Mouse (Mus musculus) layer of hippocampus, adult 11-12 months (tissue): ENCODE measurements around the gene Rsad1.

ENCODE experiments used
- DNase-seq: peaks from one replicate; pipeline ENCODE4 v3.0.0; 2022; ENCODE audit warnings: low spot score

Rsad1 gene

GRCm38 (mm10) chr11:94548041-94548784 is 842 bp downstream of the Rsad1 start:
- peak; percentile 67 for DNase-seq

- DNase-seq, result no peak
Observed at GRCm38 (mm10) chr11:94547271-94547670, 1.8 kb downstream of the Rsad1 start.

- no peak for DNase-seq
Observed at GRCm38 (mm10) chr11:94546381-94546780, 2.7 kb downstream of the Rsad1 start.

GRCm38 (mm10) chr11:94544422-94544821 is 4.6 kb downstream of the Rsad1 start:
- DNase-seq, result no peak

GRCm38 (mm10) chr11:94543932-94544331 is 5.1 kb downstream of the Rsad1 start:
- peak; percentile 96 for DNase-seq

DNA sequence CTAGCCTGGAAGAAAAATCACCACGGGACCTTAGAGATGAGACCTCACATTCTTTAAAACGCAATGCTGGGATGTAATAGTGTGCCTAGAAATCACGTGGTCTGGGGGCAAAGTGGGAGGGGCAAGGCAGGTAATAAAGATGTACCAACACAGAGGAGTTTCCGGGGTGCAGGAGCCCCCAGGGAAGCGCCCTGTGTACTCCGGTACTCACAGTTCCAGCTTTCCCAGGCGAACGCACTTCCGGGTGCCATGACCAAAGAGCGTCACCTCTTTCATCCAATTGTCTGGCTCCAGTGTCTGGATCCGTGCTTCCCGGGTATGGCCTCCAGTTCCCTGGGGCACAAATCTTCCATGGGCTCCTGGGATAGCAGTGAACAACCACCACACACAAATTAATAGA is 5.7 kb downstream of the Rsad1 start:
- no peak for DNase-seq

- no peak for DNase-seq
Observed at GRCm38 (mm10) chr11:94542400-94542799, 6.7 kb downstream of the Rsad1 start.

- DNase-seq, result no peak
Observed at GRCm38 (mm10) chr11:94539761-94540160, 9.3 kb downstream of the Rsad1 start.

GRCm38 (mm10) chr11:94538733-94539292 is 10.2 kb downstream of the Rsad1 start:
- DNase-seq, result no peak

DNA sequence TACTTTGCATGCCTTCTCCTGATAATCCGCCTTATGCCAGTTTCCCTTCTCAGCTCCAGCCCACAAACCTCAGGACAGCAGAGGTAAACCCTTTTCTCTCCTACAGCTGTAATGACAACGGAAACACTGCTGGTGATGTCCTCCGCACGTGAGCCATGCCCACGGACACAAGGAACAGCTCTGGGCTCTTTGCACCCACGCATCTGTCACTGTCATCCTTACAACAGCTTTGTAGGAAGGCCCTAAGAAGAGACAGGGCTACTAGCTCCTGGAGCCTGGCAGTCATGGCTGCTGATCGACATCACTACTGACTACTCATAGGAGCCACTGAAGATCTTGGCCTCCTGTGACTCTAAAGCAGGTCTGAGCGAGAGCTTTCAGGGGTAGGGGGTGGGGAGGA is 15.9 kb downstream of the Rsad1 start:
- DNase-seq, result no peak

DNA sequence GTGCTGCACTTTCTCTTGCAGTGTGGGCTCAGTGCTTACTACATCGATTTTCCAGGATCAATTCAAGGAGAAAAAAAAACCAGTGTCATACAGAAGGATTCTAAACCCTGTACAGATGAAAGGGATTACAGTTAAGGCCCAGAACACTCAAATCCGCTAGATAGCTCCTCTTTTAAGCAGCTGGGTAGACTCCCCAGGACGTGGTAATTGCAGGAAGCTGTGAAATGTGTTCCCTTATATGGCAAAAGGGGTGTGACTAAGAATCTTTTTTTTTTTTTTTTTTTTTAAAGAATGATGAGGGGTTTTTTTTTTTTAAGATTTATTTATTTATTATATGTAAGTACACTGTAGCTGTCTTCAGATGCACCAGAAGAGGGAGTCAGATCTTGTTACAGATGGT is 20.2 kb downstream of the Rsad1 start:
- DNase-seq, result no peak

DNA sequence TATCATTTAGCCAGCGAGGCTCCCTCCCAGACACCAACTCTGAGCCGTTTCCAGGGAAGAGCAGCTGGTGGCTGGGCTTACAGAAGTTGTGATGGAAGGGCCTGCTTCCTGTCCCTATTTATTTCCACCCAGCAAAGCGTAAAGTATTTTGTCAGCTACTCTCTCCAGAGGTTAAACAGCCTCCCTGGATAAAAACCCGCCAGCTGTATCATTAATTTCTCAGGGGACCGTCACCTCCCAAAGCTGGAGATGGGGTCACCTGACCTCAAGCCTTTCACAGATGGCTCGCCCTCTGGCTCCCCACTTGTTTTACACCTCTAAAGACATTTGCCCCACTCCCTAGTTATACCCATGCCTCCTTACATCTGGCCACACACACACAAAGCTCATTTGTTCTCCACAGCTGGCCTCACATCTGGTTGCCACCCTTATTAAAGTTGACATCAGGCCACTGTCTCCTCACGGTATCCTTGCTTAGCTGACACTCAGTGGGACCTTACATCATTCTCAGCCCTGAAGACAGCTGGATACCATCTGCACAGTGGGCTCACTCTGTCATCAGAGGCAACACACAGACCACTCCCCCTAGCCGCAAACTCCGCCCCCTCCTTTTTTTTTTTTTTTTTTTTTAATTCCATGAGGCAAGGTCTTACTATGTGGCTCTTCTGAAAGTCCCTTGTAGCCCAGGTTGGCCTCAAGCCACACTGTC is 22.7 kb downstream of the Rsad1 start:
- no peak for DNase-seq

DNA sequence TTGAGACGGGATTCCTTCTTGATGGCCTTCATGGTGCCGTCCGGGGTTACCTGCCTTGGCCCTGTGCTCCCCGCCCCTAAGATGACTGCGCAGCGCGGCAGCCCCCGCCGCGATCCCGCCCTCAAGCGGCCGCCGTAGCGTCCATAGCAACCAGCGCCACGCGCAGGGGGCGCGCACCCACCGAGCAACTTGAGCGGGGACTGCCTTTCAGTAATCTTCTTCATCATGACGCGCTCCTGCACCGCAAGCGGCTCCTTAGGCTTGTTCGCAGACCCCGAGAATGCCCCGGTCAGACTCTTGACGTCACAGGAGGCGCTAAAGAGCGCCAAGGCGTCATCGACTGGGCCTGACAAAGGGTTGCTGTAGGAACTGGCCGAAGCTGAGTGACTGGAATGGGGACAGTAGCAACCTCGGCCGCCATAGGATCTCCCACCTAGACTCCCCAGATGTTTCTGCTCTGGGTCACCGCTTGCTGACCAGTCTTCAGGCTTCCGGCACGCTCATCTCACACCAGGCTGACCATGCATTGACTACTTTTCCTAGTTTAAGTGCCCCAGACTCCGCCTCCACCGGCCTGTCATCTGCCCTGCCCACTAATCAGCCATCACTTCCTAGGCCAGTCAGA is 27.7 kb downstream of the Rsad1 start, which contains the start of gene Mycbpap:
TSS of gene Mycbpap (minus strand) at position 524 of the 625 bp plus-strand sequence.
- DNase-seq, result peak; percentile 56

GRCm38 (mm10) chr11:94513452-94513851 is 35.6 kb downstream of the Rsad1 start:
- no peak for DNase-seq

DNA sequence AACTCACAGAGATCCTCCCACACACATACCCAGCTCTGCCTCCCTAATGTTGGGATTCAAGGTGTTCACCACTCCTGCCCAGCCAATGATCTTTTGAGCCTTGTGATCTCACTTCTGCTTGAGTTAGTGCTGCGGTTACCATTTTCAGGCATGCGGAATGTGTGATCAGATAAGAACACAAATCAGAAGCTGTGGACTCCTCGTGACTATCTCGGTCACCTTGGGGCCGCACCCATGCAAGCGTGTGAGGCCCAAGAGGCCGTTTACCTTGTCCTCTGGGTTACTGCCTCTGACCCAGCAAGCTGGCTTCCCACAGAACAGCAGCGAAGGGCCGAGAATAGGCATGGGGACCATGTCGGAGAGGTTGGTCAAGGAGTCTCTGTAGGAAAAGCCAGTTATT is 40.1 kb downstream of the Rsad1 start:
- DNase-seq, result no peak

- DNase-seq, result no peak
Observed at GRCm38 (mm10) chr11:94501482-94501881, 47.6 kb downstream of the Rsad1 start.

- no peak for DNase-seq
Observed at GRCm38 (mm10) chr11:94500362-94500761, 48.7 kb downstream of the Rsad1 start.

DNA sequence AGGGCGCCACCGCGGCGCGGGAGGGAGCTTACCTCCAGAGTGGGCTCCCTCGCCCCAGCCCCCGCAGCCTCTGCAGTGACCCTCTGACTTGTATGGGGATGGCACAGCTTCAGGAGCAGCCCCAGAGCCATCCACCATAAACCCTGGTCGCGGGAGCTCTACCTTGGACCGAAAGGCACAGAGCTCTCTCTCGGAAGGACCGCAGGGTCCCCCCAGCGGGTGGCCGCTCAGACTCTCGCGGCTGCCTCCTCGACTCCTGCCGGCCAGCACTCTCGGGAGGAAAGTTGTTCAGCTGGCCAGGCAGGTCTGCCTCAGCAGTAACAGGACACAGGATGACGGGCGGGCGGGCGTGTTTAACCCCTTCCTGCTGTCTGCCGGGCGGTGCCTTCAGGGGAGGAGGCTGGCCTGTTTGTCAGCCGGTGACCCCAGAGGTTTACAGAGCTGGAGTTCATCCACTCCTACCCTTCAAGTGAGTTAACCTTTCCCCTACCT is 49.3 kb downstream of the Rsad1 start, which contains the start of gene Epn3:
TSS of gene Epn3 (minus strand) at position 314 of the 492 bp plus-strand sequence.
- no peak for DNase-seq

GRCm38 (mm10) chr11:94499035-94499434 is 50.0 kb downstream of the Rsad1 start:
- DNase-seq, result peak; percentile 44

DNA sequence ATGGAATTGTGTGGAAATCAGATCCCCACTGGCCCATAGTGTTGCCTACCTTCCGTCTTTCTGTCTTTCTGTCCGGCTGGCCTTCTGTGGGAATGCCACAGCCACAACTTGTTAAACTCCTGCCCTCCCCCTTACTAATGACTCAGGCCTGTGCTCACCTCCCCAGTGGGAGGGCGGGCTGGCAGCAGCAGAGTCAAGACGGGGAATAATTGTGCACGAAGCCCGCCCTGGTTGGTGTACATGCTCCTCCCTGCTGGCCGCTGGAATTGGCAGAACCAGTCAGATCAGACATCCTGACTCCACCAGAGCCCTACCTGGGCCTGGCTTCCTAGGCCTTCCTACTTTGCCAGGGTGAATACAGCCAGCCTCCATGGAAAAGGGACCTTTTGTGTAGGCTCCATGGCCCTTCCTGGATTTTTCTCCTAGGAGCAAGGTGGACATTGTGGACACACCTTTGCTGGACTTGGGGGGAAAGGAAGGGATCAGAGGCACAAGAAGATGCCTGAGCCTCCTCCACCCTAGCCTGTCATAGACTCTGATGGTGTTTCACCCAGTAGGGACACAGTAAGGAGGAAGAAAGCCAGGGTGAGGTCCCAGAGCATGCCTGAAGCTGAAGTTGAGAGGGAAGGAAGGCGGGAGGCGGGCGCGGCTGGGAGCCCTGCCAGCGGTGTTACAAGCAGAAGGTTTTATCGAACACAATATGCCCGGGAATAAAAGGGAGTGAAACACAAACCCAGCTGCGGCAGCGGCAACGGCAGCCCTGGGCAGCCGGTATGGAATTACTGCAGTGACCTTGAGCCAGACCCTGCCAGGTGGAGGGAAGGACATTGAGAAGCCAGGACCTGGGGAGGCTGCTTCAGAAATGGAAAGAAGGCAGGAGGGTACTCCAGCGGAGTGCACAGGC is 50.7 kb downstream of the Rsad1 start:
- DNase-seq, result peak; percentile 63

DNA sequence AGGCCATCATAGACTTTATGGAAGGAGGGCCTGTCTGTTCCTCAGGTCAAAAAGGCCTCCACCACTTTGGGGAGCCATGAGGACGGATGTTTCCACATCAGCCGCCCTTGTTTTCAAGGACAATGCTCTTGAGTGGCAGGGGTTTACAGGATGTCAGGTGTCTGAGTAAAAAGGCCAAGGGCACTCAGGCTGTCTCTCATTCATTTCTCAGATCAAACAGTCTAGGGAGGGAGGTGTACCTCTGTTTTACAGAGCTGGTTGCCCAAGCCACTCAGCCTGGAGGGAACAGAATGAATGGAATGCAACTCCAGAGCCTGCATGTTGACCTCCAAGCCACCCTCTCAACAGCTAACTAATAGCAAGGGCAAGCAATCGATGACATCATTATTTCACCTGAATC is 53.6 kb downstream of the Rsad1 start:
- DNase-seq, result no peak
